Mouse (Mus musculus): ENCODE data around the gene B4gat1.

- TF ChIP-seq POLR2A (IDR thresholded peaks at IDR 0.05; ENCODE audit: borderline replicate concordance, control insufficient read depth, low read depth, low read length) (no peak), CTCF (IDR thresholded peaks at IDR 0.05; ENCODE audit: control insufficient read depth, insufficient read depth, low read length) (no peak)
Observed at GRCm38 (mm10) chr19:5051031-5051430, 12.4 kb downstream of the B4gat1 start.
